In genomic region chr10:18233891-18234290, GRCm38 (mm10) we compare ENCODE assay signal across 8 mouse cellular contexts. TPM values are rescaled to one million over a fixed set of nuclear protein-coding genes. Genes with fewer than 3 reads are reported as not detected.
DNase-seq lines count a peak whose midpoint lies in the region; ATAC-seq and TF ChIP-seq lines count a peak whose summit lies in the region.

No protein-coding gene starts in this region.

- no peaks in the 10 kb centered on the region for H3K9me3 ChIP-seq in liver, embryonic 11.5 days (ENCODE audit: control insufficient read depth, low read length)
- H3K9me3 ChIP-seq in hindbrain, embryonic 16.5 days (ENCODE audit: control insufficient read depth, low read length) = no peaks in the 10 kb centered on the region

- H3K4me2 ChIP-seq in liver, embryonic 11.5 days = peak overlapping the region; percentile 91
- peak overlapping the region; percentile 89 for H3K4me2 ChIP-seq in hindbrain, embryonic 16.5 days (ENCODE audit: low read length)
- H3K4me2 ChIP-seq in myocyte (ENCODE audit: low read depth) = peak overlapping the region; percentile 95

- no peak overlapping the region; the same call in 1 of the 2 replicates for H3K4me3 ChIP-seq in liver, embryonic 11.5 days (ENCODE audit: low read depth, low read length)
- no peak overlapping the region for H3K4me3 ChIP-seq in hindbrain, embryonic 16.5 days (ENCODE audit: low read length)
- H3K4me3 ChIP-seq in myocyte = peak overlapping the region; percentile 76

- ATAC-seq in CD4-positive, CD25-positive, alpha-beta regulatory T cell, adult 4 months = no peak
- no peak for ATAC-seq in liver, embryonic 11.5 days (replicated peaks; ENCODE audit: low FRiP score)
- no peak for ATAC-seq in hindbrain, embryonic 16.5 days

- no peak overlapping the region for H3K9ac ChIP-seq in liver, embryonic 11.5 days (ENCODE audit: low read depth, low read length)
- no peak overlapping the region for H3K9ac ChIP-seq in hindbrain, embryonic 16.5 days (ENCODE audit: low read depth, low read length)

- H3K27me3 ChIP-seq in liver, embryonic 11.5 days (replicated peaks; ENCODE audit: control insufficient read depth, insufficient read depth, low read length) = no peaks in the 10 kb centered on the region
- no peaks in the 10 kb centered on the region for H3K27me3 ChIP-seq in hindbrain, embryonic 16.5 days (replicated peaks; ENCODE audit: control insufficient read depth, insufficient read depth, low read length)
- H3K27me3 ChIP-seq in myocyte (ENCODE audit: control insufficient read depth, insufficient read depth, insufficient read length) = no peaks in the 10 kb centered on the region

- no peaks in the 10 kb centered on the region for H3K36me3 ChIP-seq in liver, embryonic 11.5 days (ENCODE audit: control insufficient read depth, insufficient read depth, low read length)
- H3K36me3 ChIP-seq in hindbrain, embryonic 16.5 days (ENCODE audit: control insufficient read depth, insufficient read depth, low read length) = no peaks in the 10 kb centered on the region
- H3K36me3 ChIP-seq in myocyte (ENCODE audit: control insufficient read depth, insufficient read depth) = no peaks in the 10 kb centered on the region

- TF ChIP-seq POLR2A in myocyte (IDR thresholded peaks at IDR 0.05; ENCODE audit: insufficient read length, low read depth) = no peak

- H3ac ChIP-seq in myocyte (ENCODE audit: control insufficient read depth, insufficient read length) = no peak overlapping the region

- WGBS in liver, embryonic 11.5 days = 50% methylated on average over 3 of the region's 3 CpGs
- WGBS in hindbrain, embryonic 16.5 days = 53% methylated on average over 3 of the region's 3 CpGs

- peak; percentile 63 for DNase-seq in CD4-positive, CD25-positive, alpha-beta regulatory T cell, adult 2 months (ENCODE audit: low read depth, low spot score)
- DNase-seq in liver, embryonic 11.5 days (ENCODE audit: low spot score) = no peak
- no peak for DNase-seq in liver
- no peak for DNase-seq in layer of hippocampus, adult 9-11 months
- DNase-seq in left cerebral cortex, adult 18-20 months (ENCODE audit: low spot score in 2 of 2) = no peak

- 0 out of 2 replicates have a peak, but pooled peaks cover 3% of the 10 kb centered on the region for H3K4me1 ChIP-seq in liver, embryonic 11.5 days (replicated peaks; ENCODE audit: control insufficient read depth, insufficient read depth, low read length)
- H3K4me1 ChIP-seq in hindbrain, embryonic 16.5 days (ENCODE audit: control insufficient read depth, insufficient read depth, low read depth, low read length) = peaks cover 7% of the 10 kb centered on the region

- H3K27ac ChIP-seq in liver, embryonic 11.5 days (ENCODE audit: low read depth, low read length) = no peak overlapping the region
- no peak overlapping the region for H3K27ac ChIP-seq in hindbrain, embryonic 16.5 days (ENCODE audit: low read depth, low read length)

- H3K79me2 ChIP-seq in myocyte (ENCODE audit: control insufficient read depth, insufficient read depth) = no peaks in the 10 kb centered on the region

TF ChIP-seq in myocyte, 11 proteins besides CTCF, POLR2A, EP300 and RAD21:
- TF ChIP-seq MYOD1 (IDR thresholded peaks at IDR 0.05; ENCODE audit: control insufficient read depth in 1 of 3, insufficient read length in 2 of 3, low read depth in 2 of 3) (no peak), MAX (IDR thresholded peaks at IDR 0.05; ENCODE audit: low read depth) (no peak)

RNA-seq across cellular contexts. Expression of gene Ccdc28a, which starts 0.9 kb away (rescaled TPM):
- polyA plus RNA-seq in CD4-positive, CD25-positive, alpha-beta regulatory T cell, adult 4 months (2017; shearing (Covaris generic)) = 10 to 100 TPM; 42.8 to 50.3 TPM
- 12.6 and 13.5 TPM in 2 replicates for polyA plus RNA-seq in liver, embryonic 11.5 days (2014; fragmentation: Nextera tagmentation; extraction: Ambion mirVana)
- polyA plus RNA-seq in hindbrain, embryonic 16.5 days (2015; fragmentation: Nextera tagmentation; extraction: Ambion mirVana) = 6.3 and 8.3 TPM in 2 replicates
- 7.3 TPM for polyA plus RNA-seq in myocyte (2012; fragmentation: generic; extraction: Trizol)
- total RNA-seq in left cerebral cortex, adult 18-20 months (2021) = 10 to 100 TPM; 38.0 to 38.1 TPM

RNA-seq across cellular contexts. Expression of gene Ect2l, which starts 23.2 kb away (rescaled TPM):
- polyA plus RNA-seq in CD4-positive, CD25-positive, alpha-beta regulatory T cell, adult 4 months (2017; shearing (Covaris generic)) = 1 to 10 TPM; 1.2 to 1.7 TPM
- 0.27 TPM in 1 of 2 replicates, not detected in the other for polyA plus RNA-seq in liver, embryonic 11.5 days (2014; fragmentation: Nextera tagmentation; extraction: Ambion mirVana)
- polyA plus RNA-seq in hindbrain, embryonic 16.5 days (2015; fragmentation: Nextera tagmentation; extraction: Ambion mirVana) = 0.29 and 0.35 TPM in 2 replicates
- 1.1 TPM for polyA plus RNA-seq in myocyte (2012; fragmentation: generic; extraction: Trizol)
- total RNA-seq in left cerebral cortex, adult 18-20 months (2021) = under 1 TPM; 0.23 to 0.30 TPM
